Mouse (Mus musculus) small intestine, adult 2 months (tissue): ENCODE results near the gene Hnrnpk. TPM values are rescaled to one million over a fixed set of nuclear protein-coding genes. Genes with fewer than 3 reads are reported as not detected.
"Not testable (repeated sequence)": the region's sequence is repeated elsewhere in the genome, so short reads cannot be mapped to it uniquely, and the experiment has no call there.

Source experiments
- H3K27ac ChIP-seq: fragments of 200-500 bp; 2 replicates; pipeline ENCODE4 v1.5.1; 2012; ENCODE audit warnings: low read depth, low read length, control low read depth, inconsistent platforms; ENCODE audit not compliant: insufficient read depth
- H3K27me3 ChIP-seq: fragments of 200-500 bp; 2 replicates; pipeline ENCODE4 v1.6.1; 2012; ENCODE audit warnings: mild to moderate bottlenecking, moderate library complexity, low read length, inconsistent platforms; ENCODE audit not compliant: control insufficient read depth, insufficient read depth
- H3K36me3 ChIP-seq: fragments of 200-500 bp; 2 replicates; pipeline ENCODE4 v1.6.1; 2012; ENCODE audit warnings: mild to moderate bottlenecking, low read length, control low read depth, inconsistent platforms; ENCODE audit not compliant: control insufficient read depth, insufficient read depth
- H3K4me1 ChIP-seq: fragments of 200-500 bp; 2 replicates; pipeline ENCODE4 v1.6.1; 2012; ENCODE audit warnings: low read length, inconsistent platforms, mixed read lengths; ENCODE audit not compliant: control insufficient read depth, insufficient read depth, insufficient read length
- H3K4me3 ChIP-seq: fragments of 200-500 bp; 2 replicates; pipeline ENCODE4 v1.5.1; 2012; ENCODE audit warnings: low read depth, mild to moderate bottlenecking, control low read depth, inconsistent platforms, low read length, moderate library complexity
- CTCF ChIP-seq: fragments of 200-500 bp; IDR thresholded peaks from 2 replicates; pipeline ENCODE4 v1.5.1; 2012; ENCODE audit warnings: low read depth, mild to moderate bottlenecking, control low read depth, inconsistent platforms, low read length, moderate library complexity, mixed read lengths; ENCODE audit not compliant: insufficient replicate concordance, insufficient read length; ENCODE audit errors: extremely low read depth
- POLR2A ChIP-seq: fragments of 200-500 bp; IDR thresholded peaks from 2 replicates; pipeline ENCODE4 v1.6.1; 2012; ENCODE audit warnings: low read depth, mild to moderate bottlenecking, control low read depth, inconsistent platforms, low read length, moderate library complexity
- WGBS: fragments of 180-500 bp; shearing (Covaris S2); methylation state at CpG from one replicate; pipeline ENCODE4 v1.1.7; 2018; 5-methylcytosine and 5-hydroxymethylcytosine counted together
- polyA plus RNA-seq: library from polyadenylated mRNA; depleted of rRNA; stranded (reverse); fragments of >200 nt; gene quantifications from 2 replicates; pipeline ENCODE4 v1.2.3, GENCODE M21; 2012

The Hnrnpk gene
- polyA plus RNA-seq, 1 experiment = 97.8 TPM

DNA sequence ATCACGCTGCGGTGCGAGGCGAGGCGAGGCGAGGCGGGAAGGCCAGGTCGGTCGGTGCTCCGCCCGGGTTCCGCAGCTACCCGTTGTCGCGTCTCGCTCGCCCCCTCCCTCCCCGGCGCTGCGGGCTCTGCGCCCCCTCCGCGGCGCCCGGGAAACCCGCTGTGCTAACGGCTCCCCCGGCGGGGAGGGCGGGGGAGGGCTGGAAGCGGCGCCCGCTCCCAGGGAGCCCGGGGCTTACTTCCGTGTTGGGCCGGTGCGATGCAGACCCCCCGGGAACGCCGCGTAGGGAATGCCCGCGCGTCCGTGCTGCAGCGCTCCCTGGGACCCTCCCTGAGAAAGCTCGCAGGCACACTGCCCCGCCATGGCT lies 416 bp downstream of the Hnrnpk start:
- Histone ChIP-seq H3K36me3 (peaks cover 8% of the 10 kb centered on the region), H3K4me1 (no peaks in the 10 kb centered on the region; the same call in 1 of the 2 replicates), H3K27me3 (no peaks in the 10 kb centered on the region), H3K27ac (peak overlapping the region; percentile 82), H3K4me3 (peak overlapping the region; percentile 76)
- TF ChIP-seq POLR2A (no peak; the same call in 1 of the 2 replicates), CTCF (no peak)
- 0% methylated on average over 48 of the region's 48 CpGs for WGBS

- WGBS = under 1% methylated on average over 91 of the region's 91 CpGs
- Histone ChIP-seq H3K27me3 (no peaks in the 10 kb centered on the region), H3K36me3 (peaks cover 12% of the 10 kb centered on the region), H3K4me3 (peak within 1 kb of the TSS; percentile 76), H3K27ac (peak within 1 kb of the TSS; percentile 91), H3K4me1 (no peaks in the 10 kb centered on the region; the same call in 1 of the 2 replicates)
- peak; percentile 86 for TF ChIP-seq POLR2A
- no peak for TF ChIP-seq CTCF
Measured at GRCm38 (mm10) chr13:58402003-58402743, 970 bp downstream of the Hnrnpk start, which contains the start of gene Rmi1. Rmi1 (plus strand) TSS chr13:58402248.

- peaks cover 18% of the 10 kb centered on the region for H3K36me3 ChIP-seq
- WGBS = under 1% methylated on average over 99 of the region's 100 CpGs
- H3K27me3 ChIP-seq = no peaks in the 10 kb centered on the region
- TF ChIP-seq CTCF (no peak), POLR2A (no peak)
- H3K4me1 ChIP-seq = no peaks in the 10 kb centered on the region; the same call in 1 of the 2 replicates
- peak overlapping the region; percentile 76 for H3K4me3 ChIP-seq
- peak overlapping the region; percentile 91 for H3K27ac ChIP-seq
Measured at GRCm38 (mm10) chr13:58401135-58402002, 1.8 kb downstream of the Hnrnpk start.

- peaks cover 23% of the 10 kb centered on the region for H3K36me3 ChIP-seq
- peak overlapping the region; percentile 60 for H3K4me3 ChIP-seq
- no peak overlapping the region for H3K27ac ChIP-seq
- WGBS = under 1% methylated on average over 11 of the region's 11 CpGs
- no peak for TF ChIP-seq POLR2A
- TF ChIP-seq CTCF = no peak
- H3K27me3 ChIP-seq = no peaks in the 10 kb centered on the region
- H3K4me1 ChIP-seq = no peaks in the 10 kb centered on the region; the same call in 1 of the 2 replicates
Measured at GRCm38 (mm10) chr13:58400576-58400975, 2.6 kb downstream of the Hnrnpk start.

- peaks cover 48% of the 10 kb centered on the region for H3K36me3 ChIP-seq
- no peaks in the 10 kb centered on the region; the same call in 1 of the 2 replicates for H3K4me1 ChIP-seq
- H3K27ac ChIP-seq = no peak overlapping the region
- TF ChIP-seq CTCF = no peak
- TF ChIP-seq POLR2A = no peak
- 81% methylated on average over 13 of the region's 13 CpGs for whole genome bisulfite sequencing
- H3K27me3 ChIP-seq = no peaks in the 10 kb centered on the region
- no peak overlapping the region for H3K4me3 ChIP-seq
Measured at GRCm38 (mm10) chr13:58397651-58398050, 5.5 kb downstream of the Hnrnpk start.

DNA sequence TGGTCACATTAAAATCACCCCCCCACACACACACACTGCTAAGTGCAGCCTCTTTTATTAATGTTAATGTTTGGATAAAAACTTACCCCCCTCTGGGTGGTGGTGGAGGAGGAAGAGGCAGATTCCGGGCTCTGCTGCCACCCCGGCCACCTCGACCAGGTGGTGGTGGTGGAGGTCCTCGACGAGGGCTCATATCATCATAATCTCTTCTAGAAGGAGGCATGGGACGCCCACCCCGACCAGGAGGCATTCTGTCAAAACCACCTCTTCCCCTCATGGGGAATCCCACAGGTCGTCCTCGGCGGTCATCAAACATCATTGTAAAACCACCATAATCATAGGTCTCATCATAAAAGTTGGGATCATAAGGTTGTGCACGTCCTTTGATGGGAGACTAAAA lies 8.8 kb downstream of the Hnrnpk start:
- H3K36me3 ChIP-seq = peaks cover 59% of the 10 kb centered on the region
- H3K27ac ChIP-seq, H3K4me3 ChIP-seq, H3K4me1 ChIP-seq, H3K27me3 ChIP-seq: not testable (repeated sequence)
- 75% methylated on average over 11 of the region's 11 CpGs for WGBS

GRCm38 (mm10) chr13:58389324-58389951 lies 13.7 kb downstream of the Hnrnpk start:
- TF ChIP-seq CTCF = no peak
- TF ChIP-seq POLR2A = no peak
- Histone ChIP-seq H3K27me3 (no peaks in the 10 kb centered on the region), H3K27ac (no peak overlapping the region), H3K36me3 (peaks cover 26% of the 10 kb centered on the region), H3K4me3 (no peak overlapping the region), H3K4me1 (peaks cover 6% of the 10 kb centered on the region)
- 77% methylated on average over 2 of the region's 2 CpGs for WGBS
